Mouse (Mus musculus) testis, adult 2 months (tissue): ENCODE measurements at regions not wholly inside any gene's neighbourhood (a gene's known extent, or its start where the extent isn't known, plus 50 kb on each side); places are given as distances from the start of the nearest gene placed in this dataset.

Experiments used
- CTCF ChIP-seq: fragments of 200-500 bp; IDR thresholded peaks from 2 replicates; pipeline ENCODE4 v1.5.1; 2012; ENCODE audit warnings: low read depth, mild to moderate bottlenecking, inconsistent platforms, low read length, moderate library complexity; ENCODE audit not compliant: control insufficient read depth, insufficient read depth, insufficient replicate concordance
- POLR2A ChIP-seq: fragments of 200-500 bp; IDR thresholded peaks from 2 replicates; pipeline ENCODE4 v1.6.1; 2012; ENCODE audit warnings: low read depth, mild to moderate bottlenecking, inconsistent platforms, low read length, moderate library complexity; ENCODE audit not compliant: control insufficient read depth

DNA sequence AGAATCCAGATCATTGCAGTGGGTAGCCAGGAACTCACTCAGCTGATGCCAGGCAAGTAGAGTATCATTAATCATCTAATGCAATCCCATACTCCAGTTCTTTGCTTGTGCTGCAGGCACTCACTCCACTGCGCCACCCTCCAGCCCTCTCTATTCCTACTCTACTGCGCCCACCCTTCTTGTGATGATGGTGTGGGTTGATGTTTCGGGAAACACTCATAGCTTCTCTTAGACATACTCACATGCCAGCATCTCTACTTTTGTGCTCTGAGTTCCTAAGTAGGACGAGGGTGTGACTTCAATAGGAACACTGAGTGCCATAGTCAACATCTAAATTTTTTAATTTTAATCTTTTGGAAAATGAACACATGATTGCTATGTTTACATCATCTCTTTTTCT lies 57.7 kb upstream of the Rgma start:
- TF ChIP-seq CTCF (no peak), POLR2A (no peak)
